Mouse (Mus musculus) urinary bladder, adult 18-20 months (tissue): Measurements from ENCODE around the gene Sp100.

Experiments used
- DNase-seq, 2 experiments: peaks; one replicate each; pipeline ENCODE4 v3.0.0; 2022; ENCODE audit warnings: low spot score in 2 of 2, mixed read lengths in 2 of 2

Gene Sp100

DNA sequence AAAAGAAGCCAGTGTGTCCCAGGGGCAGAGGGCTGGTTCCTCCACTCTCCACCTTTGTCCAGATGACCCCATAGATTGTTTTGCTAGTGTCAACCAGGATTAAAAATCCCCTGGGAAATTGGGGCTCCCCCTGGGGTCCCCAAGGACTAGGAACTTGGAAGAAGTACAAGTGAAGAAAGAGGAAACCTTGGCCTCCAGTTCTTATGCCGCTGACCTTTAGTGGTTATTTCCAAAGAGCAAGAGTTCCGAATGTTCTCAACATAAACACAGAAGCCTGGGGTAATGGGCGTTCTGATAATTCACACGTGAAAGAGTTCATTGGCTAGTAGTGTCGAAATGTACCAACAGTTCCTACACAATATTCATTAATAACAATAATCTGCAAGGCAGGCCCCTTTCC lies 96.7 kb downstream of the Sp100 start:
- no peak for DNase-seq

- DNase-seq, result no peak
These were observed 100.0 kb downstream of the Sp100 start for GRCm38 (mm10) chr1:85749829-85750228.

- no peak for DNase-seq
These were observed 100.9 kb downstream of the Sp100 start for GRCm38 (mm10) chr1:85750650-85751049.

GRCm38 (mm10) chr1:85751494-85751893 lies 101.7 kb downstream of the Sp100 start:
- DNase-seq, result peak in 1 of 2 experiments; percentile 28

- no peak for DNase-seq
These were observed 102.3 kb downstream of the Sp100 start for GRCm38 (mm10) chr1:85751932-85752680.

DNA sequence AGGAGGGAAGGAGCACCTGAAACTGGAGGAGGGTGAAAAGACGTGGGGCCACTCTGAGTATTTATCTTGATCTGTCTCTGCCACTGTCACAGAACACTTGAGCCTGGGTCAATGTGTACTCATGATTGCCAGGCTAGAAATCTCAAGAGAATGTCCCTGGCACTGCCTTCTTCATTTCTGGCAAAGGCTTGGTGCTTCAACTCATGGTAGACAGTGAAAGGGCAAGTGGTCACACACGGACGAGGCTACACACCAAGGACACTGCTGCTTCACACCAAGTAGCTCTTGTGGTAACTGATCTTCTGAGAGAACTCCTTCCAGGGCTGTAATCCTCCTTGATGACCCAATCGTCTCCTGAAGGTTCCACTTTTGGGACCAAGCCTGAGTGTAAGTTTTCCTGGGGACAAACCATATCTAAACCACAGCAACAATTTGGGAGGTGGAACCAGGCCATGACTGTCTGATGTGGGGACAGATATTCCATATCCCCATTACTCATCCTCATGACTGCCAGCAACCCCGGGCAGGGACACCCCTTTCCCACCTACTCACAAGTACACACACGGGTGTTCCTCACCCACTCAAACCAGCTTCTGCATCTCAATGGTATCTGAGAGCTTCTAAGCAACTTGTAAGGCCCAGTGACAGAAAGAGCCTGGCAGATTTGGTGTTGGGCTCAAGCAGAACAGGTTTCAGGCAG lies 107.9 kb downstream of the Sp100 start:
- DNase-seq, result no peak

DNA sequence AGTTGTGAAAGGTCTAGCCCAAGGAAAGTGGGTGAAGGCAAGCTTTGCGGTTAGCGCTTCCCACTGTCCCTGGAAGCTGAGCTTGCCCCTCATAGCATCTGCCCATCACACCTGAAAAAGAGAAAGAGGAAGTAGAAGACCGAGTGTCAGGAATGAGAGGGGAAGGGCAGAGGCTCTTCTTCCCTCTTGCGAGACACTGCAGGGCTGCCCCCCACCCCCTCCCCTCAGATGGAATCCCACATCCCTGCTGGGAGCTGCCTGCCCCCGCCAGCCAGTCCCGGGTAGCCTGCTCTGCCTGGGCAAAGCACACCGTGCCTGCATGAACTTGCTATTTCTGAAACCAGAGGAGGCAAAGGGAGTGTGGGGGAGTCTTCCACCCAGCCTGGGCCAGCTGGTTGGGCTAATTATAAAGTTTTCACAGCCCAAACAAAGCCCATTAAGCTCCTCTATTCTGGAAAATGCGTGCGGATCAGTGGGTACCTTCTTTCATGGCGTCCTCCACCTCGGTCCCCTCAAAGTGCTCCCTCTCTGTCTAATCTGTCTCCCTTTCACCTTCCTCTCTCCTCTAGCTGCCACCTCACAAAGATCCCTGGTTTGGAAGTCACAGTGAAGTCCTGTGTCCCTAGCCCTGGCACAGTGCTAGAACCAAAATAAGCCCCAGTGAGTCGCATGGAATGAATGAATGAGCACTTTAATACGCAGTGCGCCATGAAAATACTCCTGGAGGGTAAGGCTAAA lies 108.6 kb downstream of the Sp100 start:
- DNase-seq, result no peak

DNA sequence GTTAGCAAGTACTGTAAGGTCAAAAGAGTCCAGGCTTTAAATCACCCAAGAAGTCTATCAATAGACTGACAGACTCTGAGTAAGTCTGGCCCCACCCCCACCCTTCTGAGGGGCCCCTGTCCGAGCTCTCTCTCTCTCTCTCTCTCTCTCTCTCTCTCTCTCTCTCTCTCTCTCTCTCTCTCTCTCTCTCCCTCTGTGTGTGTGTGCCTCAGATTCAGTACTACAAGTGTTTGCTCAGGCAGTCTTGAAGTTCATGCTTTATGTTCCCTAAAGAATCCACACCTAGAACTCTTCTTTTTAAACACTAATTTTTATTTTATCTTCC lies 109.1 kb downstream of the Sp100 start:
- DNase-seq, result no peak
